Mouse (Mus musculus) CD8-positive naive resting alpha-beta T cell, adult 2 months (primary cell): ENCODE measurements at regions not wholly inside any gene's neighbourhood (a gene's known extent, or its start where the extent isn't known, plus 50 kb on each side); places are given as distances from the start of the nearest gene placed in this dataset.
A peak's percentile ranks its signal among the peaks of the same experiment; 100 is the strongest.

Experiments used
- DNase-seq, 2 experiments: peaks; one replicate each; pipeline ENCODE4 v3.0.0; 2022; ENCODE audit warnings: low read depth in 2 of 2, low spot score in 2 of 2

GRCm38 (mm10) chr1:34642304-34642893, 62.9 kb downstream of the Amer3 start:
- DNase-seq, result peak; percentile 4 to 17

- no peak for DNase-seq
Observed at GRCm38 (mm10) chr1:34653963-34654644, 74.6 kb downstream of the Amer3 start.

- no peak for DNase-seq
Observed at GRCm38 (mm10) chr1:34657481-34657880, 78.0 kb downstream of the Amer3 start.

GRCm38 (mm10) chr1:34663875-34664547, 84.6 kb downstream of the Amer3 start:
- DNase-seq, result no peak

GRCm38 (mm10) chr1:34664816-34665511, 85.5 kb downstream of the Amer3 start:
- no peak for DNase-seq

- no peak for DNase-seq
Observed at GRCm38 (mm10) chr1:34665512-34665854, 86.0 kb downstream of the Amer3 start.

GRCm38 (mm10) chr1:34666226-34666662, 86.8 kb downstream of the Amer3 start:
- no peak for DNase-seq

- no peak for DNase-seq
Observed at GRCm38 (mm10) chr1:34677105-34677741, 97.8 kb downstream of the Amer3 start.

GRCm38 (mm10) chr1:34677832-34678733, 98.6 kb downstream of the Amer3 start:
- DNase-seq, result no peak

GRCm38 (mm10) chr1:34678734-34679068, 99.2 kb downstream of the Amer3 start:
- DNase-seq, result no peak

GRCm38 (mm10) chr1:34686539-34686938, 107.1 kb downstream of the Amer3 start:
- DNase-seq, result no peak

GRCm38 (mm10) chr1:34696533-34696932, 117.1 kb downstream of the Amer3 start:
- DNase-seq, result no peak

- no peak for DNase-seq
Observed at GRCm38 (mm10) chr1:34700237-34701030, 121.0 kb downstream of the Amer3 start.

- DNase-seq, result no peak
Observed at GRCm38 (mm10) chr1:34701436-34701835, 122.0 kb downstream of the Amer3 start.

- no peak for DNase-seq
Observed at GRCm38 (mm10) chr1:34709089-34709488, 129.6 kb downstream of the Amer3 start.

- no peak for DNase-seq
Observed at GRCm38 (mm10) chr1:34722674-34723073, 120.2 kb downstream of the Fam168b start.

- no peak for DNase-seq
Observed at GRCm38 (mm10) chr1:34732156-34732555, 110.7 kb downstream of the Fam168b start.

GRCm38 (mm10) chr1:34733026-34733913, 109.6 kb downstream of the Fam168b start:
- no peak for DNase-seq
